23 mouse cellular contexts compared by ENCODE assay signal in the genomic region with DNA sequence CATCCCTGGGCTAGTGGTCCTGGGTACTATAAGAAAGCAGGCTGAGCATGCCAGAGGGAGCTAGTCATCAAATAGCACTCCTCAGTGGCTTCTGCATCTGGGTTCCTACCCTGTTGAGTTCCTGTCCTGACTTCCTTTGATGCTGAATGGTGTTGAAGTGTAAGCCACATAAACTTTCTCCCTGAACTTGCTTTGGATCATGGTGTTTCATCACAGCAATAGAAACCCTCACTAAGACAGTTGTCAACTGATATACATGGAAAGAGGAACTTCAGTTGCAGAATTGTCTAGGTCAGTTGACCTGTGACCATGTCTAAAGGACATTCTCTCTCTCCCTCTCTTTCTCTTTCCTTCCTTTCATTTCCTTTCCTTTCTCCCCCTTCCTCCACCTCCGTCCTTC. TPM values are rescaled to one million over a fixed set of nuclear protein-coding genes. Genes with fewer than 3 reads are reported as not detected.
"Had no signal": no experiment of that assay in that cellular context is flagged by ENCODE, and none has a peak within 500 bp of the region (broad histone marks: within the 10 kb centered on the region; RNA-seq: fewer than 3 reads in every experiment).

No protein-coding gene starts in this region.

- DNase-seq: cerebellum, adult 9-10 months; cerebellum, adult 9-11 months; cerebellum, postnatal 10 days; cerebellum, postnatal 14 days; cerebellum, postnatal 25 days; cerebellum, postnatal 36 days; forebrain, postnatal 0 days; gastrocnemius, adult 2 months; gastrocnemius, postnatal 10 days; gastrocnemius, postnatal 14 days; gastrocnemius, postnatal 25 days; gastrocnemius, postnatal 36 days; heart, adult 11 months; heart, adult 18-20 months; heart, adult 2 months had no signal

- ATAC-seq: forebrain, embryonic 13.5 days; forebrain, embryonic 14.5 days; forebrain, embryonic 15.5 days; forebrain, embryonic 16.5 days; forebrain, postnatal 0 days had no signal

RNA-seq across cellular contexts. Expression of a gene that starts 3.8 kb away (rescaled TPM):
- total RNA-seq: gastrocnemius, adult 18-20 months; gastrocnemius, adult 2 months; gastrocnemius, adult 8-10 months; gastrocnemius, postnatal 10 days; gastrocnemius, postnatal 14 days; gastrocnemius, postnatal 25 days; gastrocnemius, postnatal 36 days; gastrocnemius, postnatal 4 days; heart, adult 2 months; heart, adult 8-10 months had no signal
